Mouse (Mus musculus): ENCODE data around the gene Ankrd2. TPM values are rescaled to one million over a fixed set of nuclear protein-coding genes. Genes with fewer than 3 reads are reported as not detected.

Ankrd2 gene
- total and polyA plus RNA-seq, 3 experiments, result not detected

DNA sequence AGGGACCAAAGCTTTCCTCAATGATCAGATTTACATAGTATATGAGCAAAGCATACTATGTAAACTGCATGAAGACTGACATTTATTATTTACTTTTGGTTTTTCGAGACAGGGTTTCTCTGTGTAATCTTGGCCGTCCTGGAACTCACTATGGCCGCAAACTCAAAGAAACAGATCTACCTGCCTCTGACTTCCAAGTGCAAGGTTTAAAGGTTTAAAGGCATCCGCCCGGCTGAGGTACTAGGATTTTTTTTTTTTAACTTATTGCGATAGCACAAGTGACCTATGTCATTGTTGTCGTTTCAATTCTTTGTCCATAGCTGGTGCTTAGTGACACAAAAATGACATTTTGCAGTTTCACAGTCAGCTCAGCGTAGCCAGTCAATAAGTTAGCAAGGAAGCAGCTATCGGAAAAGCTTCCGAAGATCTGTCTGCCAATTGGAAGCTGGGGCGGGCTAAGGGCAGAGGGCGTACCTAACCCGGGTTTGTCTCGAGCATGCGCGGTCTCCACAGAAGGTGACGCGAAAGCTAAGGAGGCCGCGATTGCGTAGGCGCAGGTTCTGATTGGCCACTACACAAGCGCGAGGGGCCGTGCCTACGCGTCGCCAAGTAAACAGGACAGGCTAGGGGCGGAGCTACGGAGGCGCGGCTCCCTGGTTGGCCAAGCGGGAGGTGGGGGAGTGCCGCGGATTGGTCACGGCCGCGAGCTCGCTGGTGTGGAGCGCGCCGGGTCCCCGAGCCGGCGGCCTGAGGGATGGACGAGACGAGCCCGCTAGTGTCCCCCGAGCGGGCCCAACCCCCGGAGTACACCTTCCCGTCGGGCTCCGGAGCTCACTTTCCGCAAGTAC is 54.2 kb downstream of the Ankrd2 start, which contains the start of gene Pi4k2a:
Pi4k2a (plus strand) TSS at position 723 of the 848 bp plus-strand sequence.
- ATAC-seq (ENCODE audit: extremely low read depth, insufficient number of reproducible peaks, low FRiP score, poor library complexity, severe bottlenecking) (peak; percentile 95), DNase-seq (ENCODE audit: low spot score) (peak; percentile 97)
- peaks cover 31% of the 10 kb centered on the region for H3K4me1 ChIP-seq (ENCODE audit: insufficient read depth, low read depth, low read length)
- no peaks in the 10 kb centered on the region for H3K9me3 ChIP-seq (replicated peaks)
- TF ChIP-seq POLR2AphosphoS5 (IDR thresholded peaks at IDR 0.05; ENCODE audit: insufficient replicate concordance, low read depth, low read length) (no peak), CTCF (IDR thresholded peaks at IDR 0.05; ENCODE audit: low read depth, low read length) (no peak), TAL1 (conservative IDR thresholded peaks at IDR 0.05; ENCODE audit: low read depth, low read length) (no peak), GATA2 (IDR thresholded peaks at IDR 0.05; ENCODE audit: borderline replicate concordance, low read depth, low read length) (no peak), GATA1 (IDR thresholded peaks at IDR 0.05; ENCODE audit: borderline replicate concordance, low read length) (no peak)
- peaks cover 9% of the 10 kb centered on the region for H3K27me3 ChIP-seq (ENCODE audit: insufficient read depth, low read length)
- peaks cover 23% of the 10 kb centered on the region for H3K36me3 ChIP-seq (replicated peaks)
- peak within 1 kb of the TSS; percentile 93 for H3K4me3 ChIP-seq (ENCODE audit: low read depth, low read length)

DNA sequence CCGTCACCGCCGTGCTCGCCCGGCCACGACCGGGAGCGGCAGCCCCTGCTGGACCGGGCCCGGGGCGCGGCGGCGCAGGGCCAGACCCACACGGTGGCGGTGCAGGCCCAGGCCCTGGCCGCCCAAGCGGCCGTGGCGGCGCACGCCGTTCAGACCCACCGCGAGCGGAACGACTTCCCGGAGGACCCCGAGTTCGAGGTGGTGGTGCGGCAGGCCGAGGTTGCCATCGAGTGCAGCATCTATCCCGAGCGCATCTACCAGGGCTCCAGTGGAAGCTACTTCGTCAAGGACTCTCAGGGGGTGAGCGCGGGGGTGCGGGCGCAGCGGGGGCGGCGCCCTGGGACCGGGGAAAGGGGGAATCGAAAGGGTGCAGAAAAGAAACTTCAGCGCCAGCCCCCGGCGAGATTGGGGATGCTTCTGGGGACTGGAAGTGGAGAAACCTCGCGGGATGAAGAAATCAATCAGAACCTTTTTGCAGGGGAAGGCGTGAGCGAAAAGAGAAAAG is 54.9 kb downstream of the Ankrd2 start:
- TF ChIP-seq CTCF (IDR thresholded peaks at IDR 0.05; ENCODE audit: low read depth, low read length), result no peak
- TF ChIP-seq POLR2AphosphoS5 (IDR thresholded peaks at IDR 0.05; ENCODE audit: insufficient replicate concordance, low read depth, low read length), result no peak
- no peak for TF ChIP-seq GATA1 (IDR thresholded peaks at IDR 0.05; ENCODE audit: borderline replicate concordance, low read length)
- no peak for TF ChIP-seq TAL1 (conservative IDR thresholded peaks at IDR 0.05; ENCODE audit: low read depth, low read length)
- TF ChIP-seq GATA2 (IDR thresholded peaks at IDR 0.05; ENCODE audit: borderline replicate concordance, low read depth, low read length), result no peak
- H3K9me3 ChIP-seq (replicated peaks), result no peaks in the 10 kb centered on the region
- ATAC-seq (ENCODE audit: extremely low read depth, insufficient number of reproducible peaks, low FRiP score, poor library complexity, severe bottlenecking) (no peak), DNase-seq (ENCODE audit: low spot score) (peak; percentile 44)
- peaks cover 31% of the 10 kb centered on the region for H3K4me1 ChIP-seq (ENCODE audit: insufficient read depth, low read depth, low read length)
- peak overlapping the region; percentile 93 for H3K4me3 ChIP-seq (ENCODE audit: low read depth, low read length)
- H3K27me3 ChIP-seq (ENCODE audit: insufficient read depth, low read length), result peaks cover 6% of the 10 kb centered on the region
- H3K36me3 ChIP-seq (replicated peaks), result peaks cover 31% of the 10 kb centered on the region

Other genes starting within 250 kb of the Ankrd2 start
- gene Arhgap19, start 234.0 kb upstream of the Ankrd2 start, total RNA-seq (2014; fragmentation: Nextera tagmentation), result 66.1 and 95.6 TPM in 2 replicates
- gene Arhgap19, start 234.0 kb upstream of the Ankrd2 start, total RNA-seq (2017), result 41.0 and 46.9 TPM in 2 replicates
- 6.9 and 9.0 TPM in 2 replicates for gene Arhgap19, start 234.0 kb upstream of the Ankrd2 start, polyA plus RNA-seq (2012)
- 11.4 and 13.5 TPM in 2 replicates for gene Frat1, start 206.0 kb upstream of the Ankrd2 start, total RNA-seq (2014; fragmentation: Nextera tagmentation)
- 17.9 and 19.8 TPM in 2 replicates for gene Frat1, start 206.0 kb upstream of the Ankrd2 start, total RNA-seq (2017)
- 41.1 and 52.6 TPM in 2 replicates for gene Frat1, start 206.0 kb upstream of the Ankrd2 start, polyA plus RNA-seq (2012)
- 15.3 and 17.8 TPM in 2 replicates for gene Frat2, start 187.9 kb upstream of the Ankrd2 start, total RNA-seq (2014; fragmentation: Nextera tagmentation)
- 23.4 and 30.4 TPM in 2 replicates for gene Frat2, start 187.9 kb upstream of the Ankrd2 start, total RNA-seq (2017)
- gene Frat2, start 187.9 kb upstream of the Ankrd2 start, polyA plus RNA-seq (2012), result 42.6 and 60.2 TPM in 2 replicates
- gene Rrp12, start 139.8 kb upstream of the Ankrd2 start, total RNA-seq (2014; fragmentation: Nextera tagmentation), result 14.9 and 16.9 TPM in 2 replicates
- gene Rrp12, start 139.8 kb upstream of the Ankrd2 start, total RNA-seq (2017), result 13.5 and 16.5 TPM in 2 replicates
- gene Rrp12, start 139.8 kb upstream of the Ankrd2 start, polyA plus RNA-seq (2012), result 31.0 and 33.8 TPM in 2 replicates
- gene Pgam1, start 124.1 kb upstream of the Ankrd2 start, total RNA-seq (2014; fragmentation: Nextera tagmentation), result 910 and 922 TPM in 2 replicates
- gene Pgam1, start 124.1 kb upstream of the Ankrd2 start, total RNA-seq (2017), result 501 and 541 TPM in 2 replicates
- gene Pgam1, start 124.1 kb upstream of the Ankrd2 start, polyA plus RNA-seq (2012), result 573 and 600 TPM in 2 replicates
- 81.0 and 95.9 TPM in 2 replicates for gene Exosc1, start 102.6 kb upstream of the Ankrd2 start, total RNA-seq (2014; fragmentation: Nextera tagmentation)
- 50.2 and 52.2 TPM in 2 replicates for gene Exosc1, start 102.6 kb upstream of the Ankrd2 start, total RNA-seq (2017)
- gene Exosc1, start 102.6 kb upstream of the Ankrd2 start, polyA plus RNA-seq (2012), result 20.3 and 29.3 TPM in 2 replicates
- 36.7 and 45.4 TPM in 2 replicates for gene Zdhhc16, start 102.5 kb upstream of the Ankrd2 start, total RNA-seq (2014; fragmentation: Nextera tagmentation)
- 27.8 and 29.7 TPM in 2 replicates for gene Zdhhc16, start 102.5 kb upstream of the Ankrd2 start, total RNA-seq (2017)
- gene Zdhhc16, start 102.5 kb upstream of the Ankrd2 start, polyA plus RNA-seq (2012), result 25.6 and 34.0 TPM in 2 replicates
- gene Mms19, start 54.8 kb upstream of the Ankrd2 start, total RNA-seq (2014; fragmentation: Nextera tagmentation), result 27.5 and 39.4 TPM in 2 replicates
- 26.2 and 31.7 TPM in 2 replicates for gene Mms19, start 54.8 kb upstream of the Ankrd2 start, total RNA-seq (2017)
- gene Mms19, start 54.8 kb upstream of the Ankrd2 start, polyA plus RNA-seq (2012), result 16.1 and 17.4 TPM in 2 replicates
- gene Ubtd1, start 54.2 kb upstream of the Ankrd2 start, total RNA-seq (2014; fragmentation: Nextera tagmentation), result 2.6 and 19.9 TPM in 2 replicates
- gene Ubtd1, start 54.2 kb upstream of the Ankrd2 start, total RNA-seq (2017), result 4.8 and 7.7 TPM in 2 replicates
- gene Ubtd1, start 54.2 kb upstream of the Ankrd2 start, polyA plus RNA-seq (2012), result 4.0 and 4.2 TPM in 2 replicates
- not detected in 2 replicates for gene Hoga1, start 9.6 kb downstream of the Ankrd2 start, total RNA-seq (2014; fragmentation: Nextera tagmentation)
- not detected in 2 replicates for gene Hoga1, start 9.6 kb downstream of the Ankrd2 start, total RNA-seq (2017)
- not detected in 2 replicates for gene Hoga1, start 9.6 kb downstream of the Ankrd2 start, polyA plus RNA-seq (2012)
- not detected in 2 replicates for gene 4933411K16Rik, start 16.2 kb downstream of the Ankrd2 start, total RNA-seq (2014; fragmentation: Nextera tagmentation)
- not detected in 2 replicates for gene 4933411K16Rik, start 16.2 kb downstream of the Ankrd2 start, total RNA-seq (2017)
- not detected in 2 replicates for gene 4933411K16Rik, start 16.2 kb downstream of the Ankrd2 start, polyA plus RNA-seq (2012)
- gene Morn4, start 50.4 kb downstream of the Ankrd2 start, total RNA-seq (2014; fragmentation: Nextera tagmentation), result not detected in 2 replicates
- gene Morn4, start 50.4 kb downstream of the Ankrd2 start, total RNA-seq (2017), result 0.27 and 0.29 TPM in 2 replicates
- 0.23 and 0.35 TPM in 2 replicates for gene Morn4, start 50.4 kb downstream of the Ankrd2 start, polyA plus RNA-seq (2012)
- gene Pi4k2a, start 54.5 kb downstream of the Ankrd2 start, total RNA-seq (2014; fragmentation: Nextera tagmentation), result 8.5 and 10.7 TPM in 2 replicates
- gene Pi4k2a, start 54.5 kb downstream of the Ankrd2 start, total RNA-seq (2017), result 5.5 and 6.3 TPM in 2 replicates
- gene Pi4k2a, start 54.5 kb downstream of the Ankrd2 start, polyA plus RNA-seq (2012), result 13.8 and 14.5 TPM in 2 replicates
- 2.8 and 5.1 TPM in 2 replicates for gene Avpi1, start 93.1 kb downstream of the Ankrd2 start, total RNA-seq (2014; fragmentation: Nextera tagmentation)
- gene Avpi1, start 93.1 kb downstream of the Ankrd2 start, total RNA-seq (2017), result 2.2 and 5.2 TPM in 2 replicates
- 12.6 and 15.2 TPM in 2 replicates for gene Avpi1, start 93.1 kb downstream of the Ankrd2 start, polyA plus RNA-seq (2012)
- not detected in 2 replicates for gene Marveld1, start 111.4 kb downstream of the Ankrd2 start, total RNA-seq (2014; fragmentation: Nextera tagmentation)
- gene Marveld1, start 111.4 kb downstream of the Ankrd2 start, total RNA-seq (2017), result 0.11 TPM in 1 of 2 replicates, not detected in the other
- gene Marveld1, start 111.4 kb downstream of the Ankrd2 start, polyA plus RNA-seq (2012), result not detected in 2 replicates
- 17.2 and 17.6 TPM in 2 replicates for gene Zfyve27, start 128.0 kb downstream of the Ankrd2 start, total RNA-seq (2014; fragmentation: Nextera tagmentation)
- gene Zfyve27, start 128.0 kb downstream of the Ankrd2 start, total RNA-seq (2017), result 16.9 and 19.9 TPM in 2 replicates
- gene Zfyve27, start 128.0 kb downstream of the Ankrd2 start, polyA plus RNA-seq (2012), result 12.9 and 14.7 TPM in 2 replicates
- gene Sfrp5, start 166.3 kb downstream of the Ankrd2 start, total RNA-seq (2014; fragmentation: Nextera tagmentation), result not detected in 2 replicates
- not detected in 2 replicates for gene Sfrp5, start 166.3 kb downstream of the Ankrd2 start, total RNA-seq (2017)
- gene Sfrp5, start 166.3 kb downstream of the Ankrd2 start, polyA plus RNA-seq (2012), result not detected in 2 replicates
- not detected in 2 replicates for gene Golga7b, start 211.6 kb downstream of the Ankrd2 start, total RNA-seq (2014; fragmentation: Nextera tagmentation)
- gene Golga7b, start 211.6 kb downstream of the Ankrd2 start, total RNA-seq (2017), result 0.11 TPM in 1 of 2 replicates, not detected in the other
- not detected in 2 replicates for gene Golga7b, start 211.6 kb downstream of the Ankrd2 start, polyA plus RNA-seq (2012)